Mouse (Mus musculus) spleen, postnatal 14 days (tissue): ENCODE results near the gene Slc22a8.

ENCODE experiments used
- DNase-seq, 2 experiments: peaks; one replicate each; pipeline ENCODE4 v3.0.0; 2021 to 2022; ENCODE audit warnings: low spot score in 2 of 2

Slc22a8 gene

DNA sequence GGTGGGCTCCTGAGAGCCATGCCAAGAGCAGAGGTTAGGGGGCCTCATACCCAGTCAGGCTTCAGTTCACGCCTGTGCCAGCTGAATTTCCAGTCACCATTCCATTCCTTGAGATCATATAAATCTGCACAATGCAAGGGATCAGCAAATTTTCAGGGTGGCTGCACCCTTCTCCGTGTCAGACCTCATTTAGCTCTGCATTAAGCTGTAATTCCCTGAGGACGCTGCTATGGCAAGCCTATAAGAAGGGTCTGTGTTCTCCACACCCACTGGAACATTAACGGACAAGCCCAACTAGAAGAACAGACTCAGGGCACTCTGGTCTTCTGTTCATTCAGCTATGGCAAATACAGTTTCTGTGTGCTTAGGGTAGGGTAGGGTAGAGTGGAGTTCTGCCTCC is 6.2 kb downstream of the Slc22a8 start:
- DNase-seq: no peak

DNA sequence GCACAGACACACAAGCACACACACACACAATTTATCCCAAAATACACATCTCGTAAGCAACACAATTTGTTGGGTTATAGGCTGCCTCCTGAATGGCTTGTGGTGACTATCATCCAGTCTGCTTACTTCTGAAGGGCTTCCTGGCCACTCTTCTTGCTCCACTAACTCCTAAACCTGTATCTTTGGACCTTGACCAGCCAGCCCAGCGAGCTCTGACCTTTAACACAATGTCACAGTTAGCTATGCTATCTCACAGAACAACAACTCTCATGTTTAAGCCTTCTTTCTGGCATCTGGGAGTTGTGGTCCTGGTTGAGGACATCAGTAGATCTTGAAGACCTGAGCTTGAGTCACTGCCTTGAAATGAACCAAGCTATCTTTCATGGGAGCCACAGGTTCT is 8.2 kb downstream of the Slc22a8 start:
- DNase-seq: no peak

- no peak for DNase-seq
Observed at GRCm38 (mm10) chr19:8601922-8602321, 10.9 kb downstream of the Slc22a8 start.

GRCm38 (mm10) chr19:8602914-8603313 is 11.9 kb downstream of the Slc22a8 start:
- DNase-seq: no peak

DNA sequence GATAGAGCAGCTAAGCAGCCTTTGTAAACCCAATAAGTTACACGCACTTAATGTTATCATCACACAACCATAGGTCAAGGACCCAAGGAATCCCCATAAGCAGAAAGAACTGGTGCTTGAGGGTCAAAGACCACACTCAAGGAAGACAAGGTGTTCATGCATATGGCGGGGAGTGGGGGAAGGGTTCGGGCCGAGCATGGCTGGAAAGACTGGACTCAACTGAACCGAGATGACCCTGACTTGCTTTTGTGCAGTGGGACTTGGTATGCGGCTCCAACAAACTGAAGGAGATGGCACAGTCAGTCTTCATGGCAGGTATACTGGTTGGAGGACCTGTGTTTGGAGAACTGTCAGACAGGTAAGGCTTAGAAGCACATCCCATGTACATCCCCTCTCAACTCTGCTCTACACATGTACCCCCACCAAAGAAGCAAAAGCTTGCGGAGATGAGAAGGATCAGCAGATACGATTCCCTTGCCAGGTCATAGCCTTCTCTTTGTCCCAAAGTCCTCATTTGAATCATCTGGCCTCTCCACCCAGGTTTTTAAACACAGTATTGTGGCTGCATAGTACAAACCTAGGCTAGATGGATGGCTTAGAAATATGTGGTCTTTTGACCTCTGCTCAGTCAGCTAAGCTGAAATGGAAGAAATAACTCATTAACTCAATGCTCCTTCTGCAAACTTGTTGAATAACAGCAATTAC is 13.6 kb downstream of the Slc22a8 start:
- no peak for DNase-seq

DNA sequence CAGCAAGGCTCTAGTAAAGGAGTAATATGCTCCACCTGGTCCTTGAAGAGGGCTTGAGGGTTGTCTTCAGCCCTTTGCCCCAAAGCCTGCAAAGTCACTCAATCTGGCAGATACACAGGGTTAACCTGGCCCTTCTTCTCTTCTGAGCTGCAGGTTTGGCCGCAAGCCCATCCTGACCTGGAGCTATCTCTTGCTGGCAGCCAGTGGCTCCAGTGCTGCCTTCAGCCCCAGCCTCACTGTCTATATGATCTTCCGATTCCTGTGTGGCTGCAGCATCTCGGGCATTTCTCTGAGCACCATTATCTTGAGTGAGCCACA is 14.1 kb downstream of the Slc22a8 start:
- DNase-seq: no peak

DNA sequence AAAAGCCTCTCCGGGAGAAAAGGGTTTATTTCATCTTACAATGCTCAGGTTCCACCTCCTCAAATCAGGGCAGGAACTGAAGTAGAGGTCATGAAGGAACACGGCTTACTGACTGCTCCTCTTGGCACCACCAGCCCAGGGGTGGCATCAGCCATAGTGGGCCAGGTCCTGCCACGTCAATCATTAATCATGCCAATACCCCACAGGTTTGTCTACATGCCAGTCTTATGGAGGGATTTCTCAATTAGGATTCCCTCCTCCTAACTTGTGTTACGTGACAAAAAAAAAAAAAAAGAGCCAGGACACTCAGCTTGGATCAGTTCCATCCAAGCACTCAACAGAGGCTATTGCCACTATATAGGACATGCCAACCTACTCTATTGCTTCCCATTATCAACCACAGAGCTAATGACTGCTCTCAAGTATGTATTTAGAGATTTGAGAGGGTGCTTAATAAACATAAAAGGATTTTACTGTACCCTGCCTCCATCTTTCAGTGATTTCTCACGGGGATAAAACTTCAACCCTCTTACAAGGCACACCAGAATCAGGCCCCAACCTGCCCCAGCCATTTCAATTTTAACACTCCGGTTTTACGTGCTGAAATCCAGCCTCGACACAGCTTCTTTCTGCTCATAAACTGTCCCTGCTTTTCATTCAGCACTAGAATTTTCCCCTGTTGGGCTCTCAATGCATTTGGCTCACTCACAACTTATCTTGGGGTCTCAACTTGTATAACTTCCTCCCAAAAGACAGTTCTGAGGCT is 20.5 kb downstream of the Slc22a8 start:
- DNase-seq: no peak

DNA sequence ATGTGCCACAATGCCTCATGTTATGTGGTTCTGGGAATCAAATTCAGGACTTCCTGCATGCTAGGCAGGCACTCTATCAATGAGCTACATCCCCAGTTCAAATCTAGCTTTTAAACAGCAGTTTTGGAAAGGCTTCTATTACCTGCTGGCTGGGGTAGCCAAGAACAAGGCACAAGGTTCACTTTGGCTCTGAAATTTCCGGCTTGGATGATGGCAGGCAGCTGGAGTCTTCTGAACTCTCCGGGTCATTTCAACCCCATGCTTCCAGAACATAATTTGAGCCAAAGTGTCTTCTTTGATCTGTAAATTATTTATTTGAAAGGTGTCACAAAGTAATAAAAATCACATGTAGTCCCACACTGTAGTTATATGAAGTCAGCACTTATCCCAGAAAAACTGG is 22.1 kb downstream of the Slc22a8 start:
- DNase-seq: no peak

- no peak for DNase-seq
Observed at GRCm38 (mm10) chr19:8614343-8614742, 23.3 kb downstream of the Slc22a8 start.

DNA sequence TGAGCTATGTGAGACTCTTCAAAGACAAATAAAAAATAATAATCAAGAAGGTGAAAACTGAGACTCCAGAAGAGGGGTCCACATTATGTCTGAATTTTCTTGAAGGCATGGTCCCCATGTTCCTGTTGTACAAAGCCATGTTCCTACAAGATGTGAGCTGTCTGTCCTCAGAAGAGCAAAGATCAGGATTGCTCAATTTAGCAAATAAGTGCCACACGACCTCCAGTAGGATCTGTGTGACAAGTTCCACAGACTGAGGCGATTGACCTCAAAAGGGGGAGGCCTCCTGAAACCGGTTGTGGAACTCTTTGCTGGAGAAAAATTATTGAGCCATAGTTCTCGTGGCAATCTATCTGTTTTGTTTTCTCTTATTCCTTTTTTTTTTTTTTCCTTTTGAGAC is 25.3 kb downstream of the Slc22a8 start:
- no peak for DNase-seq

DNA sequence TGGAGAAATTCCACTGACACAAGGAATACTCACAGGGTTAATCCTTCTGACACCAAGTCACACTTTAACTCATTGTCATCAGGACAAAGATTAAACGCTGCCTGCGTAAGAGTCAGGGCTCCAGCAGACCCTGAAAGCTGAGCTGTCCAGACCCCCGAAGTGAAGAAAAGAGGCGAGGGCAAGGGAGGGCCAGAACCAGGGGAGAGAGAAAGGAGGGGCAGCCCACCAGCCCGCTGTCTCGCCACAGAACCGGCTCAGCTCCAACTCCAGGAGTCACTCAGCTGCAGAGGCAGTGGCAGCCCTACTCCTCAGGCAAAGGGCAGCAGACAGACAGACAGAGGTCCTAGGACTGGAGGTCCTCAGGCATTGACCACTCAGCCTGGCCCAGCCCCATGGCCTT is 26.9 kb downstream of the Slc22a8 start, which contains the start of gene Slc22a6:
Gene Slc22a6 (plus strand): TSS at position 136 of the 400 bp plus-strand sequence.
- no peak for DNase-seq

DNA sequence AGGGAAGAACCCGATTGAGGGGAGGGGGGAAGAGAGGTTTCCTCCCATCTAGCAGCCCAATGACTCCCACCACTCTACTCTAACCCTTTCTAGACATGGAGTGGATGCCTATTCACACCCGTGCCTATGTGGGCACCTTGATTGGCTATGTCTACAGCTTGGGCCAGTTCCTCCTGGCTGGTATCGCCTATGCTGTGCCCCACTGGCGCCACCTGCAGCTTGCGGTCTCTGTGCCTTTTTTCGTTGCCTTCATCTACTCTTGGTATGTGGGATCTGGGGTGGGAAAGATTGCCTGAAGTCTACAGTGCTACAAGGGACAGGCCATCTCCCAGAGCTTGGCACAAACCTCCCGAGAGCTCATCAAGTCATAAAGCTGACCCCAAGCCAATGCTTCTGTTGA is 30.0 kb downstream of the Slc22a8 start:
- DNase-seq: no peak

DNA sequence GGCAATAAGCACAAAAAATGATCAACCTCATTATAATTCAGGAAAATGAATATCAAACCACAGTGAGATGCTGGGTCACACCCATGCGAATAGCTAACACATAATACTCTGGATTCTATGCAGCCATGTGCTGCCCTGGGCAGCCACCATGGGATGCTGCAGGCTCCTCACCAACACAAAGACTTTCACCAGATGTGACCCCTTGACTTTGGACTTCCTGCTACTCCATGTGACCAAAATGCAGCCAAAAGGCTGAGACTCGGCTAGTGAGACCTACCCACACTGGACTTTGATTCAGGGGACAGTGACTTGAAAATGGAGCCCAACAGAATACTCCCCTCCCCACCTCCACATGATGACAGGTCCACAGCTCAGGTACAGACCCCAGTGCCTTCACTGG is 39.2 kb downstream of the Slc22a8 start:
- no peak for DNase-seq

DNA sequence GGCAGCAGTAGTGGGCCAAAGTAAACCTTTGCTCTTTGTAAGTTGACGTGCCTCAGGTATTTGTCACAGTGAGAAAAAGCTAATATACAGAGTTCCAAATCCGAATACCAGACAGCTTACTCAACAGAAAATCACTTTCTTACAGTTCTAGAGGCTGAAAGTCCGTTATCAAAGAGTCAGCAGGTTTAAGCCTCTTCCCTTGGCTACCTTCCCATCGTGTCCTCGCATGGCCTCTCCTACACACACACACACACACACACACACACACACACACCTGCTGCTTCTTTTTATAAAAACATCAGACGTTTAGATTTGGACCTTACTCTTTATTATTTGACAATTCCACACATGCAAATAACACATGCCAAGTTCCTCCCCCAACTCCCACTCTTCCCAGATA is 39.8 kb downstream of the Slc22a8 start:
- DNase-seq: no peak

DNA sequence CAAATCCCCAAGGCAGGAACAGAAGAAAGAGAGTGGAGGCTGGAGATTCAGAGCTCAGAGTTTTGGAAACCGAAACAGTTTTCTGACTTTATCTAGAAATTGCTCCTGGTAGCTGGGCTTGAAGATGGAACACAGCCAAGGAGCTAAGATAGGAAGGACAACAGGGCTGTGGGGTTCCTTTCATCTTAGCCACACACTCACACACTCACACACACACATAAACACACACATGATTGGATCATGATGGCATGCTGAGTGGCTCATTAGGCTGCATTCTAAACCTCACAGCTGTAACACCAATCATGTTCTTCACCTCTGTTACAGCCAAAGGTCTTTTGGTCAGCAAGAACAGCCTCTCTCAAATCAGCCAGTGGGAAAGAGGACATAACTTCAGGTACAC is 41.0 kb downstream of the Slc22a8 start:
- DNase-seq: no peak

- no peak for DNase-seq
Observed at GRCm38 (mm10) chr19:8642086-8642485, 51.0 kb downstream of the Slc22a8 start.

- no peak for DNase-seq
Observed at GRCm38 (mm10) chr19:8646393-8646792, 55.3 kb downstream of the Slc22a8 start.

- DNase-seq: no peak
Observed at GRCm38 (mm10) chr19:8655833-8656232, 64.8 kb downstream of the Slc22a8 start.

GRCm38 (mm10) chr19:8656341-8656740 is 65.3 kb downstream of the Slc22a8 start:
- no peak for DNase-seq
